Mouse (Mus musculus): ENCODE data around the gene Vmp1.

Vmp1 gene

DNA sequence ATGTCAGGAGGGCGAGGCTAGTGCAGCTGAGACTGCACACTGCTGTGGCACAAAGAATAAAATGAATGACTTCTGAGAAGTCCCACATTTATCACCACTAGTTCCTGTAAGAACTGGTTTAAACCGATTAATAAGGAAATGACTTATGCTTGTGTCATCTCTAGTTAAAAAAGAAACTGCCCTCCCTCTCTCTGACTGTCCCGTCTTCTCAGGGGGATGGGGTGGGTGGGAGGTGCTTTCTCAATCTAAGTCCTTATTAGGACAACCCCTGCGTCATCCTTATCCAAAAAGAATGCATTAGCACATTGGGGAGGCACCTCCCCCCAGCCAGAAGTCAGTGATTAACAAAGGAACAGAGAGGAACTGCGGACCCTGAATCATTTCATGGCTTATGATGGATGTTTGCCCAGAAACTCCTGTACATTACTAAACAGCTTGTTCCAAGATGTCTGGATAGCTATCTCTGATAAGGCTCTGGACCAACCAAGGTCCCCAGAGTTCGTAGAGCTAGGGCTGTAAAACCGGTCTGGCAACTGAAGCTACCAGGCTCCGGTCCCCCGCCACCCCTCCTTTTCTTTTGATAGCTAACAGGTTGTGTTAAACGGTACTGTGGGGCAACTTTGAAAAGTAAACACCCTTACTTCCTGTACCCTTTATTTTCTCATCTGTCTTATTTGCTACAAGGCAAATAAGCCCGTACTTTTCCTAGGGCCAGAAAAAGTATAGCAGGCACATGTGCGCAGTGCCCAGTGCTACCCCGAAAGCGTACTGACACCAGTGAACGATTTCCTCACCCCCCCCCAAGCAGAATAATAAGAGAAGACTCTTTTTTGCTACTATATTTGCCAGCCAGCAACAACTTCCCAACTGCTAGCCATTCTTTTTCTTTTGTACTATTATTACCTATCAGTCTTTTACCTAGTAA is 96.5 kb downstream of the Vmp1 start:
- POLR2A ChIA-PET = interaction anchor here (0.5 to 10.1 kb wide), 27 partner anchors 9 to 249 kb away, joined by 3 to 112 read pairs (median 4); partner anchors contain the start of genes Rps6kb1 (in 3 of the 4), Tubd1 (in 3 of the 4), Ptrh2 (in 1 of the 4) and Vmp1 (in 1 of the 4)
- CTCF ChIA-PET = interaction anchor here (0.7 to 1.6 kb wide), 13 partner anchors 9 to 449 kb away, joined by 3 to 6 read pairs (median 3); no protein-coding TSS in a partner anchor

DNA sequence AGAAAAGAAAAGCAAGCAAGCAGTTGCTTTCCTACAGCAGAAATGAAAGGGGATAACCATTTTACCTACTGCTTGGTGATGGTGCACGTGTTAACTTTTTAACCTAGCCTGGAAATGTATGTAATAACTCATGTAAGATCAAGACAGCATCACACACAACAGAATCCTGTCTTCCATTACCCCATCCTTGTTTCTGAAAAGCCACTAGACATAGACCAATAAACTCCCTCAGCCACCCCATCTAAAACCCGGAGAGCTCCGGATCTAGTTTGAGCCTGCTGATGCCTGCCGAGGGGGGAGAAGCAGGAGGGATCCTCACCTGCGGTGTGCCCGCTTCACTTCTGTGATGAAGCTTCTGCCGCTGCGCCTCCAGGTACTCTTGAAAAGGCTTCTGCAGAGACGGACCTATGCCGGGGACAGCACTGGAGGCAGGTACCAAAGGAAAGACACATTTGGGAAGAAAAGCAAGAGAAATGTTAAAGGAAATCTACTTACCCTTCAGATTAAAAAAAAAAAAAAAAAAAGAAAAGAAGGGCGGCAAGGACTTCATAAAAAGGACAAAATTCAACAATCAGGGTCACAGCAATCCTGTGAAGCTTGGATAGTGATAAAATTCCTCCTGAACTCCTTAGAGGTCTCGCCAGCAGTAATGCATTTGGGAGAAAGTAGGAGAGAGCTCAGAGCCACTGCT is 97.3 kb downstream of the Vmp1 start:
- ChIA-PET CTCF (interaction anchor here (0.7 to 1.6 kb wide), 17 partner anchors 8 to 741 kb away, joined by 3 to 11 read pairs (median 3); no protein-coding TSS in a partner anchor), POLR2A (interaction anchor here (0.5 to 10.1 kb wide), 26 partner anchors 8 to 864 kb away, joined by 3 to 112 read pairs (median 4); partner anchors contain the start of genes Rps6kb1 (in 3 of the 4), Tubd1 (in 3 of the 4), Cltc (in 1 of the 4) and Ptrh2 (in 1 of the 4))

DNA sequence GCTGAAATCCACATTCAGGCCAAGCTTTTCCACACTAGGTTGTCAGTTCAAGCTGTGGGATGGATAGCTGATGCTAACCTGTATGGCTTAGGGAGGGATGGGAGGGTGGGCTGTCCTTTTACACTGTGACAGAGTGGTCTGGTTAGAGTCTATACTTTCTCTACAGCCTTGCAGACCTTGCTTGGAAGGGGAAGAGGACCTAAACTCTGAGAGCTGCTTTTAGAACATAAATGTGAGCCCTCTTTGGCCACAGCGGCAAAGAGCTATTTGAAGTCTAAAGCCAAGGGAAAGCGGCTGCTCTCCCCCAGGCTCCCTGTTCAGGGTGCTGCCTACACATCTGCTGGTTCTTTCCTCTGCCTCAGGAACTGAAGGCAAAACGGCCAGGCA is 98.0 kb downstream of the Vmp1 start:
- ChIA-PET CTCF (interaction anchor here (0.8 to 1.6 kb wide), 8 partner anchors 12 to 451 kb away, joined by 3 to 6 read pairs (median 3); no protein-coding TSS in a partner anchor), POLR2A (interaction anchor here (0.6 to 10.1 kb wide), 15 partner anchors 8 to 172 kb away, joined by 3 to 112 read pairs (median 4); partner anchors contain the start of genes Rps6kb1 (in 2 of the 4), Tubd1 (in 2 of the 4), Cltc (in 1 of the 4) and Ptrh2 (in 1 of the 4))

DNA sequence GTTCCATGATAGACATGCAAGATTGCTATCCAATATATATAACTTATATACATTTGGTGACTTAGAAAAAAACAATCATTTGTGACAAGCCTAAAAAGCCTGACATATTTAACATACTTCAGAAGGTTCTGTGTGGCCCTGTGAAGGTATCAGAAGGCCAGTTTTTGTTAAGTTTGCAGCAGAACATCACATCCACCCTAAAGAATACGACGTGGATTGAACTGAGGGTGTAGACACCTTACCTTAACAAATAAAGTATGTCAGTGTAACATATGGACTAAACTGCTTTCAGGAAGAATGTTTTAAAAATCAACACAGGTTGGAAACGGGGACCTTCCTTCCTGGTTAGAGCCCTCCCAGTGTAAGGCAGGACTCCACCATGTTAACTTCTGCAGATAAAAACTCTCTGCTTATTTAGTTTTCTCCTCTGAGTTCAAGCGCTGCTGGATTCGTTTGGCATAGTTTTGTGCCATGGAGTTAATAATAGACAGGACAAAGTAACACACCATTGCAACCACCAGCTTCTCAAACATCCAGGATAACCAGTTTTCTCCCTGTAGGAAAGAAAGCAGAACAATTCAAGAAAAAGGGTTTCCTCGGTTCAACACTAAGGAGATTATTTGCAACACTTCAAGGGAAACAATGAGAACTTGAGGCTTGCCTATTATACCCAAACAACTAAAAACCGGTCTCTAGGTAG is 98.6 kb downstream of the Vmp1 start:
- POLR2A ChIA-PET = interaction anchor here in 2 of 4 experiments (0.6 to 10.1 kb wide), 8 partner anchors 7 to 64 kb away, joined by 3 to 112 read pairs (median 6); partner anchors contain the start of genes Rps6kb1 (in 1 of the 2) and Tubd1 (in 1 of the 2)
- CTCF ChIA-PET = interaction anchor here in 3 of 4 experiments (0.9 to 1.6 kb wide), 4 partner anchors 12 to 292 kb away, joined by 3 to 6 read pairs (median 3); no protein-coding TSS in a partner anchor

DNA sequence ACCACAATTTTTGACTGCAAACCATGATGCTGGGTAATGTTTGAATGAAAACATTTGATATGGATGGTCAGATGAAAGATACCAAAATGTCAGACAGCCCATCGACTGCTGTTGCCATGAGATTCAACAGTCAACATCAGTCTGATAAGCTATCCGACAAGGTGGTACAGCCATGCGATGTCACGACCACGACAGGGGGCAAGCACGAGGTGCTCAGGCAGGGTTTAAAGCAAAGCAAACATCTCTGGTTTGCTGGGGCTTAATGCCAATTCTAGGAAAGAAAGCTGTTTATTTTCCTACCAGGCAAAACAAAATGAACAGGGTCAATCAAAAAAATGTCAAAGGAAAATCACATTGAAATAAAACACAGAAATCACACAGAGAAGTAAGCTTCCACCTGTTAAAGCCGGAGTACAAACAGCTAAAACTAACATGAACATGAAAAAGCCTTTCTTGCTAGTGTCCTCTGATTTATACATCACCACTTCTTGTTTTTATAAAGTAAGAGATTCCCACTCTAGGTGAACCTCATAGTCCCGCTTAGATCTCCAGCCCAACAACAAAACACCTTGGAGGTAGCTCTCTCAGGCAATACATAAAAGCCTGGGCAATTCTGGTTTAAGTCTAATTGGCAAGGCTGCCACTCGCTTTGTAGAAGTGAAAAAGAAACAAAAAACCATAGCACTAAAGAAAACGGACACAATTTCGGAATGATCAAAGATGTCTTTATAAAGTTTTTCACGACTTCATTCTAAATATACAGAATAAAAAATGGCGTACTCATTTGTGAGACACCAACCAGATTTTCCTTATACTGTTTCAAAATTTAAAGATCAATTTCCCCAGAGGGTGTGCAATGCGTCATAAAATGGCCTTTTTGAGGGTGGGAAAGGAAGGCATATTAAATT is 99.4 kb downstream of the Vmp1 start:
- ChIA-PET CTCF (no interaction called here), POLR2A (interaction anchor here in 1 of 4 experiments (0.9 to 1.7 kb wide), 4 partner anchors 9 to 43 kb away, joined by 3 to 4 read pairs (median 3); no protein-coding TSS in a partner anchor)

DNA sequence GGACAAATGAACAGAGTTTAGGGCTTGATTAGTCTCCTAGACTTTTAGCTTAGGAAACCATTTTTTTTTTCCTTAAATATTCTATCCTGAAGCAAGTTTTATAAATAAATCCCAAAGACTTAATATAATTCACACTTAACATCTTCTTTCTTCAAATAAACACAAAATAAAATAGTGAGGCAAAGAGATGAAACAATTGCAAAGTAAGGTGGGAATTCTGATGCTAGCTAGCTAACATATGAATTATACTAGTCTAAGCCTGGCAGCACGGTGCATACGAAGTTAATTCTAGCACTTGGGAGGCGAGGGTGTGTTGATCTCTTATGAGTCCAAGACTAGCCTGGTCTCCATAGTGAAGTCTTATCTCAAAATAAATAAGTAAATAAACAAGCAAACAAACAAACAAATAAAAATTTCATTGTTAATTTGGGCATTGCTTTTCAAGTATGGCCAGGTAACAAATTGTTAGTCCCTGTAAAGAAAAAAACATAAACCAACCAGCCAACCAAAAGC is 100.3 kb downstream of the Vmp1 start:
- CTCF ChIA-PET = interaction anchor here in 1 of 4 experiments (1.1 kb wide), 1 partner anchor 341 kb away, joined by 3 read pairs; no protein-coding TSS in a partner anchor
- POLR2A ChIA-PET = interaction anchor here in 3 of 4 experiments (0.7 to 11.0 kb wide), 5 partner anchors 6 to 43 kb away, joined by 3 to 112 read pairs (median 4); partner anchors contain the start of genes Rps6kb1 (in 1 of the 3) and Tubd1 (in 1 of the 3)

DNA sequence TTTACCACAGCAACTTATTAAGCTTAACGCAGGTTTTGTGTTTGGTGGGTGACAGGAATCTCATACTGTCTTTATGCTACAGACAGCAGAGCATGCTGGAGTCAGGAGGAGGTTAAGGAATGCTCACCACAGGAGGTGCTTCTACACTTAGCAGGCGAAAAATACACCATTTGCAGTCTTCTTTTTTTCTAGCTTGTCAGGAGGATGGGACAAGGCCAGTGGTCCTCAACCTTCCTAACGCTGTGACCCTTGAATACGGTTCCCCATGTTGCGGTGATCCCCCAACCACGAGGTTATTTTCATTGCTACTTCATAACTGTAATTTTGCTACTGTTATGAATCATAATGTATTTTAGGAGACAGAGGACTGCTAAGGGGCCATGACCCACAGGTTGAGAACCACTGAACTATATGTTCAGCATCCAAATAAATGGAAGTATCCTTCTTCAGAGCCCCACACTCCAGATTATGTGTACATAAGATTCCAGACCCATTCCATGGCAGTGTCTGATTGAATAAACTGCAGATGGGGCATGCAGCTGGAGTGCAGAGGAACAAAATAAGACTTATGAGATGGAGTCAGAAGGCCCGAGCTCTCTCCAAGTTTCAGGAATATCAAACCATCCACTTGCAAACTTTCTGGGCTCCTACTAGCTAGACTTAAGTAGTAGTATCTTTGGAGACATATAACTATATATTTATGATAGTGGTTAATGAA is 100.9 kb downstream of the Vmp1 start:
- ChIA-PET CTCF (interaction anchor here in 2 of 4 experiments (0.6 to 1.1 kb wide), 3 partner anchors 70 to 342 kb away, joined by 3 to 4 read pairs (median 3); no protein-coding TSS in a partner anchor), POLR2A (interaction anchor here in 2 of 4 experiments (1.2 to 11.0 kb wide), 9 partner anchors 7 to 101 kb away, joined by 3 to 112 read pairs (median 4); partner anchors contain the start of genes Ptrh2 (in 1 of the 2), Rps6kb1 (in 1 of the 2), Tubd1 (in 1 of the 2) and Vmp1 (in 1 of the 2))

DNA sequence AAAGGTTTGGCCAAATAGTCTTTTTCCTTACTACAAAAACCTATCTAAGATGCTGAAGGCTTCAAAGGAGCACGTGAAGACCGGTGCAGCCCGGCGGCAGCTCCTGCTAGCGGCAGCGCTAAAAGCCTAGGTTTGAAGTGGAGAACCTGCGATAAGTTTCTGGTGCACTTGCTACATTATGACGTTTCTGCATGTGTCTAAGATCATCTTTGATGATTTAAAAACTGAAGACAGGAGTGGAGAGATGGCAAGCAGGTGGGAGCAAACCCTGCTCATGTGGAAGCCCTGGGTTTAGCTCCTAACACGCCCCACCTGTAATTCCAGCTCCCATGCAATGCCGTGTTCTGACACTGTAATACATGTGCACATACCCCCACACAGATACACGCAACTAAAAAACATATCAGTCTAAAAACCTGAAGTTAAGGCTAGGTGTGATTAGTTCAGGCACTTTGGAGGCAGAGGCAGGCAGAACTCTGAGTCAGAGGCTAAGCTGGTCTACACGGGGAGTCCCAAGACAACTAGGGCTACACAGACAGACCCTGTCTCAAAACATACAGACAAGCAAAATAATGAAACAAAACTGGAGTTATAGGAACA is 101.6 kb downstream of the Vmp1 start:
- ChIA-PET CTCF (interaction anchor here in 2 of 4 experiments (0.6 to 1.2 kb wide), 4 partner anchors 71 to 342 kb away, joined by 3 to 5 read pairs (median 4); no protein-coding TSS in a partner anchor), POLR2A (interaction anchor here in 2 of 4 experiments (0.7 to 11.0 kb wide), 12 partner anchors 8 to 102 kb away, joined by 3 to 112 read pairs (median 4); partner anchors contain the start of genes Rps6kb1 (in 2 of the 2), Tubd1 (in 2 of the 2), Ptrh2 (in 1 of the 2) and Vmp1 (in 1 of the 2))

DNA sequence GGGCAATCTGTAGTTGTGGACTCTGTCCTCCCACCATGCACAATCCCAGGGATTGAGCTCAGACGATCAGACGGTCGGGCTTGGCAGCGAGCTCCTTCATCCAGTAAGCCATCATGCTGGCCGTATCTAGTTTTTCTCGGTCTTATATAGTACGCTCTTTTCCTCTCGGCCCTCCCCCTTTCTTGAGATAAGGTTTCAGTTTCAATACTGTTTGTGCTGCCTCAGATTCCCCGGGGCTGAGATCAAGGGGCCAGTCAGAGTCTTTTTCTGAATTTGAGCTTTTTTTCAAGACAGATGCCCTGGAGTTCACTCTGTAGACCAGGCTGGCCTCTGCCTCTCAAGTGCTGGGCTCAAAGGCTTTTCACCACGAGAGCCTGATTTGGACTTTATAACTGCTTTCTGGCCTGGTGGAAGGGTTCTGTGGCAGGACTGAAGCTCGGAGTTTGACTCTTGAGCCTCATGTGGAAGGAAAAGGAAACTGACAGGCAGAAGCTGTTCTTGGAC is 102.3 kb downstream of the Vmp1 start:
- CTCF ChIA-PET = interaction anchor here in 3 of 4 experiments (0.6 to 1.2 kb wide), 3 partner anchors 71 to 117 kb away, joined by 3 to 5 read pairs (median 3); no protein-coding TSS in a partner anchor
- POLR2A ChIA-PET = interaction anchor here in 2 of 4 experiments (0.7 to 11.0 kb wide), 10 partner anchors 8 to 103 kb away, joined by 3 to 112 read pairs (median 5); partner anchors contain the start of genes Rps6kb1 (in 2 of the 2), Tubd1 (in 2 of the 2), Ptrh2 (in 1 of the 2) and Vmp1 (in 1 of the 2)

DNA sequence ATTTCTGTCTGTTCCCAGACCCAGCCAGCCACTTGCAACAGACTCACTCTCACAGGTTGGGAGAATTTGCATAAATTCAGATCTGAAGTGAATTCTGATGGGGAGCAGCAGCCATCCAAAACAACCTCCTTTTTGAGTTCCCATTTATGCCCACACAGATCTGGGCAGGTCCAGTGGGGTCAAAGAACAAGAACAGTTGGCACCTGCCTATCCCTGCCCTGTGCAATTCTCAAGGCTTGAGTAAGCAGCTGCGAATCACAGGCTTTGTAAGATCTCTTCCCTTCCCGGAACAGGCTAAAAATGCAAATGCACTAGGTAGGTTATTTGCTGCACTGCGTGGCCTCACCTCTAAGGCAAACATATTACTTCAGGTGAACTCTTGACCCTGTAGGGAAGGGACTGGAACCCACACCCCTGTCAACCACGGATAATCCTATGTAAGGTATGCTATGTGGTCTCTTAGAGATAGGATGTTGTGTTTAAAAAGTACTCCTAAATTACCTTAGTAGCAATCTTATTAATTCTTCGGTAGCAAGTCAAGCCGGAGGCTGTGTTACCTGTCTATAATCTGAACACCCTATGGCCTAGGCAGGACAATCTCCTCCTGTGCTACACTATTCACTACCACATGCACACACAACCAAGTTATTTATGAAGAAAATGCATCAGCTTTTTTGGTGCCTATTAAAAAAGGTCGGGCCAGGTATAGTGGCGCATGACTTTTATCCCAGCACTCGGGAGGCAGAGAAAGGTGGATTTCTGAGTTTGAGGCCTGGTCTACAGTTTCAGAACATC is 103.1 kb downstream of the Vmp1 start:
- ChIA-PET CTCF (interaction anchor here in 2 of 4 experiments (0.6 to 1.5 kb wide), 3 partner anchors 12 to 116 kb away, joined by 3 to 5 read pairs (median 3); no protein-coding TSS in a partner anchor), POLR2A (interaction anchor here in 3 of 4 experiments (0.6 to 11.0 kb wide), 10 partner anchors 9 to 1612 kb away, joined by 3 to 112 read pairs (median 8); partner anchors contain the start of genes Rps6kb1 (in 2 of the 3) and Tubd1 (in 2 of the 3))

DNA sequence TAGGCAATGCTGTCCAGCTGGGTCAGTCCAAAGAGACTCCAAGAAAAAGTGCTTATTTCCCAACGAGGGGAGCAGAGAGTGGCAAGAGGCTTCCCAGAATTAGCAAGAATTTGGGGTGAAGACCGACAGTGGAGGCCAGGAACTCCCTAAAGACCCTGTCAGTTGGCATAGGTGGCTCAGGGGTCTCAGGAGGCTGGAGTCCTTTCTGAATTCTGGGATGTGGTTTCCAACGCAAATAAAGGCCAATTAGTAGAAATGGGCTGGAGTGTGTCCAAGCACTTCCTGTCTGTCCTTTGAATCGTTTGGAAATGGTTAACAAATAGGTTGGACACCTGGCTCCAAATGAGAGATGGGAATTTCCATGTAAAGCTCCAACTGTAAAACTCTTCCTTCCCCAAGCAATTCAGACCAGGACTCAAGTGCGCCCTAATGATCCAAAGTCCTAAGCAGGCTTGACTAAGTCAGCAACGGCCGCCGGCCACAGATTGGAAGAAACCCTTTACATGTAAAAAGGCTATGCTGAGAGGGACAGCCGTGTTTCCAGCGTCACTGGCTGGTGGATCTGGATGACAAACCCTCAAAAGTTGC is 103.8 kb downstream of the Vmp1 start:
- POLR2A ChIA-PET = interaction anchor here in 3 of 4 experiments (0.6 to 11.0 kb wide), 9 partner anchors 10 to 1611 kb away, joined by 3 to 112 read pairs (median 9); partner anchors contain the start of genes Rps6kb1 (in 1 of the 3) and Tubd1 (in 1 of the 3)
- CTCF ChIA-PET = interaction anchor here in 1 of 4 experiments (1.5 kb wide), 1 partner anchor 11 kb away, joined by 3 read pairs; no protein-coding TSS in a partner anchor

DNA sequence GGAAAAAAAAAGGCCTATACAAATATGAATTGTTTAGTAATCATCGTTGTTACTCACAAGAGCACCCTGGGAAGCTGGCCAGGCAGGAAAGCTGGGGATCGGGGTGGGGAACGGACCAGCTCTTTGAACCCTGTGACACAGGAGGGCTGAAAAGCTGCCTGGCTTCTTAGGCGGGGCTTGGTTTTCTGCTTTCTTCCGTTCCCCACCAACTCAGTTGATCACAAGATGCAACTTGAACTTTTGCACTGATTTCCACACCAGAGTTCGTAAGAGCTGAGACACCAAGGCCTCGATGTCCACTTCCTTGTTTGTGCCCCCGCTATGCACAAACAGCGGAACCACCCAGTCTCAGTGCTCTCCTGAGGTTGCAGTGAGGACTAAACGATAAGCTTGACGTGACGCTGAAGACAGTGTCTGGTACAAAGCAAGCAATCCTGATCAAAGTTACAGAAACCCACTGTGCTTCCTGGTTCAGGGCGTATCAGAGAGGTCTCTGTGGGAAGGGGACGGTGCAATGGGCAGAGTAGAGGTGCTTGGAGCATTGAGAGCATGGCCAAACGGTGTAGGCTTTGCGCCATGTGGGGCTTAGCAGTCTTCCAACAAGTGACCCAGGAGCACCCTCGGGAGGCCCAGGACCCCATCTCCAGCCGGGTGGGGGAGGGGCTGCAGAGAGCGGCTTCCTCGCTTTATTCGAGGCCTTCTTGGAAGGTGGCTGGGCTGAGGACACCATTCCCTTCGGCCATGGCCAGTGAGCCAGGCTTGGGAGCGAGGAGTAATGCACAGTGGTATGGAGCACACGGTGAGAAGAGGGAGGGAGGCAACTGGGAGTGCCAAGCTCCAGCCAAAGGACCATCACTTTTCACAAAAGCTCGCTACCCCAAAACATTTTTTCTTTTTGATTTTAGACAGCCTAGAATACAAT is 104.6 kb downstream of the Vmp1 start:
- CTCF ChIA-PET = interaction anchor here (0.6 to 1.6 kb wide), 7 partner anchors 8 to 1131 kb away, joined by 3 to 5 read pairs (median 3); no protein-coding TSS in a partner anchor

More for the DNA sequence above, 104.6 kb downstream of the Vmp1 start:
- POLR2A ChIA-PET = interaction anchor here (0.5 to 11.0 kb wide), 36 partner anchors 8 to 1609 kb away, joined by 3 to 112 read pairs (median 4); partner anchors contain the start of genes Rps6kb1 (in 3 of the 4), Tubd1 (in 3 of the 4), Ptrh2 (in 1 of the 4) and Vmp1 (in 1 of the 4)

Data from embryonic stem cell, embryonic (primary cell).